Mouse (Mus musculus): ENCODE measurements at regions not wholly inside any gene's neighbourhood (a gene's known extent, or its start where the extent isn't known, plus 50 kb on each side); places are given as distances from the start of the nearest gene placed in this dataset.

DNA sequence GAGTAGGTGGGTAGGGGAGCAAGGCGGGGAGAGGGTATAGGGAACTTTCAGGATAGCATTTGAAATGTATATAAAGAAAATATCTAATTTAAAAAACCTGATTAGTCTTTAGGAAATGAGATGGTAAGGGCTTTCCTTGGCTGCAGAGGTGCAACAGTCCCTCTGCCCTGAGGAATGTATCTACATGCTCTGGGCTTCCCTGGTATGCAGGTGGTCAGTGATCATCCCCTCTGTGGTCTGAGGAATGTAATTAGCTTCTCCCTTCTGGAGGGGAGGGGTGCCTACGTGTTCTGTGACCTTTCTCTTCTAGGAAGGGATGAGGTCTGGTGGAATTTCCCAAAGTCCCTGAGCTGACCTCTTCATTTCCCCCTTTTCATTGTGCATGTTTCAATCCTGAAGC lies 64.4 kb upstream of the Gli3 start:
- TF ChIP-seq HCFC1 (IDR thresholded peaks at IDR 0.05; ENCODE audit: low read depth, low read length) (no peak), CTCF (IDR thresholded peaks at IDR 0.05 in 2 of 3, conservative IDR thresholded peaks at IDR 0.05 in 1 of 3; ENCODE audit: control insufficient read depth in 1 of 3, insufficient read depth in 1 of 3, low read depth in 2 of 3, low read length in 3 of 3, poor library complexity in 1 of 3, severe bottlenecking in 1 of 3) (no peak), ZC3H11A (IDR thresholded peaks at IDR 0.05; ENCODE audit: low read depth, low read length) (no peak), EP300 (IDR thresholded peaks at IDR 0.05; ENCODE audit: low read depth in 1 of 2, low read length in 2 of 2) (no peak), TAL1 (IDR thresholded peaks at IDR 0.05; ENCODE audit: low read length) (no peak), MEF2A (IDR thresholded peaks at IDR 0.05; ENCODE audit: extremely low read depth, insufficient replicate concordance, low read depth, low read length, poor library complexity, severe bottlenecking) (no peak), NRF1 (IDR thresholded peaks at IDR 0.05; ENCODE audit: insufficient read depth, low read depth, low read length, poor library complexity, severe bottlenecking) (no peak), POLR2A (IDR thresholded peaks at IDR 0.05; ENCODE audit: control insufficient read depth in 1 of 2, insufficient read depth in 1 of 2, low read depth in 1 of 2, low read length in 2 of 2, poor library complexity in 1 of 2) (no peak), ZNF384 (IDR thresholded peaks at IDR 0.05; ENCODE audit: low read depth, low read length) (no peak), USF1 (IDR thresholded peaks at IDR 0.05; ENCODE audit: low read depth, low read length) (no peak), UBTF (IDR thresholded peaks at IDR 0.05; ENCODE audit: borderline replicate concordance, insufficient read depth, low read depth, low read length) (no peak), JUND (IDR thresholded peaks at IDR 0.05; ENCODE audit: low read depth, low read length) (no peak), NELFE (IDR thresholded peaks at IDR 0.05; ENCODE audit: low read depth, low read length) (no peak), POLR2AphosphoS5 (IDR thresholded peaks at IDR 0.05; ENCODE audit: borderline replicate concordance, low read depth, low read length) (no peak)

All from MEL (cell line).